Mouse (Mus musculus) c-Kit-negative CD71-positive TER-119-positive erythroid progenitor cells, embryonic 14.5 days (primary cell): Measurements from ENCODE around the gene AW549877.
A peak's percentile ranks its signal among the peaks of the same experiment; 100 is the strongest.

ENCODE experiments used
- DNase-seq: peaks from one replicate; pipeline ENCODE4 v3.0.0-alpha.2; 2013; ENCODE audit warnings: low read depth, low spot score

Gene AW549877

DNA sequence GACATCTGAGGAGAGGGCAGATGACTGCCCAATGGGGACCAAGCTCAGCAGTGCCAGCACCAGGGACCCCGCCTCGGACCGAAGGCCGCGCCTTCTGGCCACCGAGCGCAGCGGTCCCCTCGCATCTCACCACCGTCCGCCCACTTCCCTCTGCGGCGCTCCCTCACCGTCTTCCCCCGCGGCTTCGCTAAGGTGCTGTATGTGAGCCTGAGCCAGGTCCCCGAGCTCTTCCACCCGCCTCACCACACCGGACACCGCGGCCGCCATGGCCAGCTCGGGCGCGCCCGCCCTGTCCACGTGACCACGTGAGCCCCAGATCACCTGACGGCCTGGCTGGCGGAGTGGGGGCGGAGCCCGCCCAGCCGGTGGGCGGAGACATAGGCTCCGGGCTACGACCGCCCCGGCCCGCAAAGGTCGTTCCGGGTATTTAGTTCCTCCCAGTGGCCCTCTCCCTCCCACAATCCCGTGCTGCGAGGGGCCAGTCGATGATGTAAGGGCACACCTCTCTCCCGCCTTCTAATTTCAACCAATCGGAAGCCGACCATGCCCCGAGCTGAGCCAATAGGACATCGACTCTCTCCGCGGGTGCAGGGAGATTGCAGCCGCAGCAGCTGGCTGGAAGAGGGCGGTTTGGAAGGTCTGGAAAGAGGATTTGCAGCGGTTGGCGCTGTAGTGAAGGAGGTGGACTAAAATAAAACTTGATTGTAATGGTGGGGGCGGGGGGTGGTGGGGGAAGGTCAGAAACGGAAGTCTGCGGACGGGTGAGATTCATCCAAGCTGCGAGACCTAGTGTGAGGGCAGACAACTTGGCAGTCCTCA is at the start of gene AW549877:
Gene AW549877 (minus strand): TSS at position 297 of the 819 bp plus-strand sequence.
- peak; percentile 96 for DNase-seq

DNA sequence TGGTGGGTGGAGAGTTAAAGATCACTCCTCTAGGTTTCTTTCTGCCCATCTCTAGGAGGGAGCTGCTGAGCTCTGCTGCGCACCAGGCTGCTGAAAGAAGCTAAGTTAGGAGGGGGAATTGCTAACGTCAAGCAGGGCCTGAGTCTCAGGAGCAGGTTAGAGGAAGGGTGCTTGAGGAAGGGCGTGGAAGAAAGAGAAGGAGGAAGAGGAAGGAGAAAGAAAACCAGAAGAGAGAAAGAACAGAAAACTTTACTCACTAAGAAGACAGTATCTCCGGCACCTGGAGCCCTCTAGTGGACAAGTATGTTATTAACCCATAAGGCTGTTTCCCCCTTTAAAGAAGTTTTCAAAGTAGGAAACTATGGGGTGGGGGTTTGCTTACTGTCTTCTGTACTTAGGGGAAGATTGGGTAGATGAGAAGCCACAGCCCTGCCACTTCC is 47.5 kb upstream of the AW549877 start:
- DNase-seq: no peak

DNA sequence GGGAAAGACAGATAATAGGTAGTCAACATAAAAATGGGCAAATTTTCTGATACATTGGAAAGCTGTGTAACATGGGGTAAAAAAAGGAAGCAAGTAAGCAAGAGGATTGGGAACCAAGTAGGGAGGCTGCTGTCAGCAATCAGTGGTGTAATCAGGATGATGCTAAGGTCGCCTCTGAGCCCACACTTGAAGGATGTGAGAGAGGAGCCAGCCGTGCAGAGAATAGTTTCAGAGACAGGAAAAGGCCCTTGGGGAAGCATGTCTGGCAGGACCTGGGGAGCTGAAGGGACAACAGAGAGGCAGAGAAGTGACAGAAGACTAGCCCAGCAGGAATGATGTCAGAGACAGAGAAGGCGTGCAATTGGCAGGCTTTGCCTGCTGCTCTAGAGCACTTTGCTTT is 46.9 kb upstream of the AW549877 start:
- DNase-seq: no peak

DNA sequence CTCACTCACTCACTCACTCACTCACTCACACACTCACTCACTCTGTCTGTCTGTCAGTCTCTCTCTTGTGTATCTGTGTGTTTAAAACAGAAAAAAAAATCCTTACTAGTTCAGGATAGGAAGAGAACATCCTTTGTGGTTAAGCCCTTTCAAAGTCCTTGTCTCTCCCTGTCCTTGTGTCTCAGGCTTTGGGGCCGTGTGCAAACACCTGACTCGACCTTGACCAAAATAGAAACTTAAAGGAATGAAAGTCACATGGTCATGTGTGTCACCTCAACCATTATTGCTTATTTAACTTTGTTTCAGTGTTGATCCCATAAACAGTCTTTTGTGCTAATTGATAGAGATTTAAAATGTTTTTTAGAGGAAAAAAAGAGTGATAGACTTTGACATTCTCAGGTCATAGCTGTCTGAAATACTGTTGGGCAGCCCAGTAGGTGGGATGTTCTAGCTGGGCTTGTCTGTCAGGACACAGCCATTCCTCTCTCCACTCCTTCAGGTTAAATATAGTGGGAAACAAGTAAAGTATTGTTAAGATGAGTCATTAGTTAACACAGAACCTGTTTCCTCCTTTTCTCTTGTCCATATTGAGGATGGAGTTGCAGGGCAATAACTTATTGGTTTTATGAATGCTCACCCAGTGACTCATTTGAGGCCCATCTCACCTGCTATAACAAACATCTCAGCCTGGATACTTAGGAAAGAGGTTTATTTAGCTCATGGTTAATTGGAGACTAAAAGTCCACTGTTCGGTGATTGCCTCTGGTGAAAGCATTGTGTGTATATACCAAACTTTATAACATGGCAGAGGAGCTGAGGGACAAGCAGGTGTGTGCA is 37.8 kb upstream of the AW549877 start:
- no peak for DNase-seq

DNA sequence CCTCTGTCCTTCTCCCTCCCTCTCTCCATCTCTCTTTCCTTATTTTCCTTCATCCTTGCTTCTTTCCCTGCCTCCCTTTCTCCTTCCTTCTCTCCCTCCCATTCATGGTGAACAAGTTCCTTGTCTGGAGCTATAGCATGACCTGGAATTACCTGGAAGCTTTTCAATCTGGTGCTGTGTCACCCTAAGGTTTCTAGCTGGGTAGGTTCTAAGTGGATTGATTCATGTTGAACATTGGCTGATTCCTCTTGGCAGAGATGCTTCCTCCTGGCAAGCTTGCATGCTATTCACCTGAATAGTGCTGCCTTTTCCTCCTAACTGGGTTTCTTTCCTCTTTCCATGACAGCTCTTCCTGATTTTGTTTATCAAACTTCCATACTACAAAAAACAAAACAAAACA is 33.4 kb upstream of the AW549877 start:
- DNase-seq: no peak

DNA sequence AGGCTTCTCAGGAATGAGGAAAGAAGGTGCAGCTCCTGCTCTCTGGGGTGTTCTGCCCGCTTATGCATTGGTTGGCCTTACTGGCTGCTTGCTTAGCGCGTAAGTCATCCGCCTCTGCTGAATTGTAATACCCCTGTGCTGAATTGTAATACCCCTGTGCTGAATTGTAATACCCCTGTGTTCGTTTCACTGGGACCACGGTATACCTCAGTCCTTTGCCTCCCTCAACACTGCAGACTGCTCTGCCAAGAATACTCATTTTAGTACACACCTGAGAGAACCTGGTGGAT is 32.8 kb upstream of the AW549877 start:
- DNase-seq: no peak

DNA sequence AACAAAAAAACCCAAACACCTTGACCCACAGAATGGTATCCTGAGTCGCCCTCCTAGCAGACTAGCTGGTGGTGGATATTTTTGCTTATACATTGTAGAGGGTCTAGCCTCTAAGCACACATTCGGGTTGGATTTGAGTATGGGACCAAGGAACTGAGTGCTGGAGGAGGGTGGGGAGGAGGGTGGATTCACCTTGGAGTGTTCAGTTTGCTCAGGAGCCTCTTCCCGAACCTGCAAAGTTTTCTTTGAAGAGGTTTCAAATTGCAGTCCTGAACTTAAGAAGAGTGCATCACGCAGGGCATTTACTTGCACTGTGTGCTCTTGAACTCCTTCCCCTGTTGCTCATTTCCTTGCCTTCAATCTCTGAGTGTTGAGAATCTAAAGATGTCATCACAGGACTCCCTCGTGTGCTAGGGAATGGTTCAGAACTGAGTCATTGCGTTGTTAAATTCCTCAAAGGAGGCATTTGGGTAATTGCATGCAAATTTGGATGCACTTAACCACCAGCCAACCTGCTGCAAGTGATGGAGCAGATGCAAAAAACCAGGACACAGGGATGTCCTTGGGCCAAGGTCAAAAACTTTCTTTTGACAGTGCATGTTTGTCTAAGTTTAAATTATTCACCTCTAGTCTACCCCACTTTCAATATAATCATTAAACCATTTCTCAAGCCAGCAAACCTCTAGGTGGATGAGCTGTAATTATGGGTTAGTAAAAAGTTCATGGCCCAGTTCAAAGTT is 32.3 kb upstream of the AW549877 start:
- no peak for DNase-seq

DNA sequence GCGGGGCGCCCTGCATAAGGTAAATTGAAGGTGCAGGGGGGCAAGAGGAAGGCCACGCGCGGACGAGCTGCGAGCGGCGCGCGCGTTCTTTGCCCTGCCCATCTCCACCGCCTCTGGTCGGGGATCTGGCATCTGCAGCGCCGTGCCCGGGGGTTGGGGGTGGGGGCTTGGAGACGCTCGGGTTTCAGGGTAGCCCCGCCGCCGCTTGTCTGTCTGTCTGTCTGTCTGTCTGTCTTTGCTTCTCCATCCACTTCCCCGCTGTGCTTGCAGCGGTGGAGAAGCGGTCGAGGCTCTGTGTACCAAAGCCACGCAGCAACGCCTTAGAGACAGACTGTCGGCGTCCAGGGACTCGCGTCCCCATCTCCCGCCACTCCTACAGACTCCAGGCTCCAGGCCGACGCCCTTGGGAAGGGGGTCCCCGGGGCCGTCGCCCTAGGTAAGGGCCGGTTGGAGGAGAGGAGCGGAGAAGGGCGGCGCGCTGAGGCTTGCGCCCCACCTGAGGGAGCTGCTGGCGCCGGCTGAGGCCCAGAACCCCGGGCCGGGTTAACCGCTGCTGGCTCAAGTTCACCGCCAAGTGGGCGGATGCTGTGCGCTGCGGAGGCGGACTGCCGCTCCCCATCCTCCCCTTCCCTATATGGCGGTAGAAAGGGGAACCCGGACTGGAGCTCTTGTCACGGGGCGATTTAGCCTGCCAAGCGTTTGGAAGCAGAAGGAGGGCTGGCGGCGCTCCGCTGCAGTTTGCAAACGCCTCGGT is 31.5 kb upstream of the AW549877 start:
- DNase-seq: no peak

DNA sequence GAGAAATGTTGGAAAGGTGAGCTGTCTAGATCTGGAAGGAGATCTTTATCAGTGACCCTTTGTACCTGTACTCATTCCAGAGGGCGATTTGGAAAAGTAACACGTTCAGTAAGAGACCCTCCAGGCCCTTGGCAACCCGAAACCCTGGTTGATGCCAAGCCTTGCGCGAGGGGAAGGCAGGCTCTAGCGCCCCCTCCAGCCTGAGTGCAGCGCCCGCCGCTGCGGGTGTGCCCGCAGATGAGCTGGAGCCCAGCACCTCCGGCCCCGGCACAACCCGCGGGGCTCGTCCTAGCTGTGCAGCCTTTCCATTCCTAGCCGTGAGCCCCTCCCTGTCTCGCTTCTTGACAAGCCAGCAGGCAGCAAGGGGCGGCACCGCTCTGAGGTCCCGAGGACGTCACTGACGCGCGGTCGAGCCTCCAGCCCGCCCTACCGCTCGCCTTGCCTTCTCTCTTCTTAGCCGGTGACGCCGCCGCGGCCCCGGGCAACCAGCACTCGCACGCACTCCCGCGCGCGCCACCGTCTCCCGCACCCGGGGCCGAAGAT is 30.8 kb upstream of the AW549877 start, which contains the start of gene Oxct1:
Gene Oxct1 (plus strand): TSS at position 153 of the 543 bp plus-strand sequence.
- peak; percentile 21 for DNase-seq

DNA sequence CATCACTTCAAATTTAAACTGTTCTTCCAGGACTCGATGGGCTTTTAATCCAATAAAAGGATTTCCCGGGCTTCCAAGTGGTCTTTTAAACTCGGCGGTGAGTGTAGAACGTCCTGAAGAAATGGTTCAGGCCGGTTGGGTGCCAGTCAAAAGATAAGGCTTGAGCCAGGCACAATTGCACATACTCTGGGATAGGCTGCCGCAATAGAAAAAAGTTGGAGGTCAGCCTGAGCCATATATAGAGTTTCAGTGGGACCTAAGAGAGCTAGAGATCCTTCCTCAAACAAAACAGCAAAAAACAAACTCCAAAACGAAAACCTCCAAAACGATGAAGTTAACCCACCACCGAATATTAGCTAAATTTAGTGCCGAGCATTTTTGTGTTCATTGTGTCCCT is 30.0 kb upstream of the AW549877 start:
- DNase-seq: no peak

DNA sequence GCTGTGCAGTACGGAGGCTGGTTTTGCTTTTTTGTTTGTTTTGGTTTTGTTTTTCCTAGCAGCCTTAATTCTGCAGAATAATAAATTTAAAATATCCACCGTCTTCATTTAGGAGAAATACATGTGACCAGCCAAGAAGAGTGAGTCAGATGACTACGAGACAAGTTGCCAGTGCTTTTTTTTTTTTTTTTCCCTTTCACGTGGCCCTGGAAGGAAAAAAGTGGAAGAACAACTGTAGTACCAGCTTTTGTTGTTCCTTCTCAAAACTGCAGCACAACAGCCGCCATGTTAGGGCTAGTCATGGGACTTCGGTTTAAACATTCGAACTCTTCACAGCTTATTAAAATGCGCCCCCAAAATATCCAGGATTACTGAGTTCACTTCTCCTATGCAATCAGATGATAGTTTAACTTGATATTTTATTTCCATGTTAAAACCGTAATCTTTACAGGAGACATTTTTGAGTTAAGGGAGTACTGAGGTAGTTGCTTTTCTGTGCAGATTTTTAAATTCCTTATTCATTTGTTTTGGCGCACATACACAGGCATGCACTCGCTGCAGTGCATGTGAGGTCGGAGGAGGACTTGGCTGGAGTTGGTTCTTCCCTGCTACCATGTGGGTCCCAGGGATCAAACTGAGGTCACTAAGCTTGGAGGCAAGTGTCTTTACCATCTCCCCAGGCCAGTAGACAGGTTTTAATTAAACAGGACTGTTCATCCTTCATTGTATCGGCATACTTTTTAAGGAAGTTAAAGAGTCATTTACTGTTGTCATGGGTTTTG is 29.4 kb upstream of the AW549877 start:
- no peak for DNase-seq

DNA sequence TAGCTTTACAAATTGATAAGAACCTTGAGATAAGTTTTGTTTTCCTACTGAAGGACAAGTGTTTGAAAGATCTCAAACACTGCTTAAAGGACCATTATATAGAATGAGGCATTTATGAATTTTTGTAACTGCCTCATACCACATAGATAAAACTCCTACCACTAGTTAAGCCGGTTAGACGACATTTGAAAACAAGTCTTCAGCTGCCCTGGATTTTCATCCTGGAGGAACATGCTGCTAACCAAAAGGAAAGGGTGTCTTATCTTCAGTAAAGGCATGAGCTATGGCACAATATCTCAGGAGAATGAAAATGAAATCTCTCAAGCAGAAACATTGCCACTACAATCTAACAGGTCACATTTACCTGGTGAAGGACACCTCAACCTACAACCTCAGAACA is 28.2 kb upstream of the AW549877 start:
- DNase-seq: no peak

DNA sequence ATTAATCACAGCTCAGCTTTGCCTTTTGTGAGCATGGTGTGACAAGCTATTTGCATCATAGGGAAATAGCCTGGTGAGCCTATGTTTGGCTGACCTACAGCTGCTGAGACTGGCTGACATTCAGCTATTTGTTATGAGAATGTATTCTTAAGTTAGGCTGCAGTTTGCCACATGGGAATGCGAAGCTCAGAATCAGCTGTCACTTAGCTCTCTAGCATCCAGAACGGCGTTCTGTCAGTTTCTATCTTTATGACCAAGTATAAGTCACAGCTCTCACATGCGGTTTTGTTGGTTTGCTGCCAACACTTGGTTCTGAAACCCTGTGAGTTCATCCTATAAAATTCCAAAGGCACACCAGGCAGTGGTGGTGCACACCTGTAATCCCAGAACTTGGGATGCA is 25.2 kb upstream of the AW549877 start:
- no peak for DNase-seq

DNA sequence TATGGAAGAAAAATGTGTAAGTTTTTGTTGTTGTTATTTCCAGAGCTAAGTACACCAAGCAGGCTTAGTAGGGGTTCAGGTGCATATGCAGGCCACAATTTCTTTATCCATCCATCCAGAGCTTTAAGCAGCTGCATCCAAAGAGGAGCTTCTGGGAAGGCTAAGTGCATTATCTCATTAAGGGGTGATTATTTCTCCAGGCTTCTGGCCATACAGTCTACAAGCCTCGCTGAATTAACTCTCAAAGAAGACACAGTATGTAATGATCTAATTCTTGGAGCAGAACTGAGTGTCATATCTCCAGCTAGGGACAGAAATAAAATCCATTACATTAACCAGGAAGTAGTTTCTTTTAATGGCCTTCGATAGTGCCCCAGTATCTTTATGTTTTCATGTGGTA is 18.3 kb upstream of the AW549877 start:
- DNase-seq: no peak

DNA sequence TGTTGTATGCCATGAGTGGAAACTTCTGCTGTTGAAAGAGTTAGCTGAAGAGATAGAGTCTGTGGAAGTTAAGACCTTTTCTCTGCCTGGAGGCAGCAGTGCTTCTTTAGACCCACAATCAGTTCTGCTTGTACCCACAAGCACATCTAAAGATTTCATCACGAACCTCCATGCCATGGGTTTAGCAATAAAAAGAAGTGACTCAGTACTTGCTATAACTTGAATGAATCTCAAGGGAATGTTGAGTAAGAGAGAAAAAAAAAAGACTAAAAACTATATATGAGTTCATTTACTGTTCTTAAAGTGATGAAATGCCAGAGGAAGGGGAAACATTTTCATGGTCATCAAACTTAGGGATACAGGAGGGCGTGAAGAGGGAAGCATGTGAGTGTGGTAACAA is 5.0 kb upstream of the AW549877 start:
- DNase-seq: no peak

DNA sequence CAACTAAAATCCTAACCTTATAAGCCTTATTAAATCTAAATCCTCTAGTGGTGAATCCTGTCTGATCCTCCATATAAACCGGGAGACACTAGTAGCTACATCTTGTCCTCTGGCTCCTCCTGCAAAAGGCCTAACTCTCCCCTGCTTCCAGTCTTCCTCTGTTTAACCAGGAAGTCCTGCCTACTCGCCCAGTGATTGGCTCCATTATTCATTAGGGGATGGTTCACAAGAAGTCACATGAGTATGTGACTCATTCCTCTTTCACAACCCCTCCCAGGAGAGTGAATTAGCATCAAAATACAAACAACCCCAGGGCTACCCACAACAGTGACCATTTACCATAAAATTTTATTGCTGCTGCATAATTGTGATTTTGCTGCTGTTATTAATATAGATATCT is 3.6 kb upstream of the AW549877 start:
- no peak for DNase-seq

DNA sequence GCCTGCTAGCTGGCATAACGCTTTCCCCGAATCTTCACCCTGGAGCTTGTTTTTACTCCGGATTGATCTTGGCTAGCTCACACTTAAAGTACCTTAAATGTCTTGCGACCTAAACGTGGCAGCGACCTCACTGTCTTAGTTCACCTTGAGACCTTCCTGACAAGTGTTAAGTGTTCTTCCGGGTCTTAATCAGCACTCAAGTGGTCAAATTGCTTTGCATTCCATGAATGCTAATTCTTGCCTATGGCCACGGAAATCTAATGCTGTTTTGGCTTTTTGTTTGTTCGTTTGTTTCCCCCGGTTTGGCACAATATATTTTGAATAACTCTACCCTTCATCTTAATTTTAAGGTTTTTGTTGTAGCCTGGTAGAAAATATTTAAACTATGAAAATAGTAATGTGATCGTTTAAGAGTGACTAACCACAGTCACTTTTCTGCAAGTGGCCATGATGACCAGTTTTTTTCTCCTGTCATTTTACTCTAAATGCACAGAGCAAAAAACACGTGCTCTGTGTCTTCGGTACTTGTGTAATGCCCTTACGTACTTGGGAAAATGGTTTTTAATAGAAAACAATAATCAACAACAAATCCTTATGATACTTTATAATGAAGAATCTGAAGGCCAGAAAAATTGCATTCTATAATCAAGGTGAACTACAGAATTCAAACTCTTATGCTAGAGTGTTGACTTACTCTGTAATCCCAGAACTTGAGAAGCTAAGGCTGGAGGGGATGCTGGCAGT is 895 bp upstream of the AW549877 start:
- peak; percentile 35 for DNase-seq

DNA sequence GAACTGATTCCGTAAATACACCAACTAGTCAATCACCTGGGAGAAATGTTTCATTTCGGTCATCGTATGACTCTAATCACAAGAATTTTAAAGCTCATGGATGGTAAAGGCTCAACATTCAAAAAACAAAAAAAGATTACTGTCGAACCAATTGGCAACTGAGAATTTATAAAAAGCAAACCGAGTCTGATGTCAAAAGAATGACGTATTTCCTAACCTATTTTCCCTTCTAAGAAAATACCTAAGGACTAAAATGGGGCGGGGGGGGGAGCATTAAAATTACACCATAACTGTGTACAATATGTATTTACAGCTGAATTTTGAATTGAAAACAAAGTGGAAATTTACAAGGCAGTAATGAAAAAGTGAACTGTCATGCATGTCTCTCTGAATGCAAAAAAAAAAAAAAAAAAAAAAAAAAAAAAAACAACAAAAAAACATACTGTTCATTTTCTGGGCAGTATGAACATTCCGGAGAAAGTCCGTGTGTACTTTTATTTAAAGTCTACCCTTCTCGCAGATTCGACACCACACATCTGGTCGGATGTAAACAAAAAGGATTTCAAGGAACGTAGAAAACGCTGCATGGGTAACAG is 594 bp downstream of the AW549877 start:
- DNase-seq: no peak

DNA sequence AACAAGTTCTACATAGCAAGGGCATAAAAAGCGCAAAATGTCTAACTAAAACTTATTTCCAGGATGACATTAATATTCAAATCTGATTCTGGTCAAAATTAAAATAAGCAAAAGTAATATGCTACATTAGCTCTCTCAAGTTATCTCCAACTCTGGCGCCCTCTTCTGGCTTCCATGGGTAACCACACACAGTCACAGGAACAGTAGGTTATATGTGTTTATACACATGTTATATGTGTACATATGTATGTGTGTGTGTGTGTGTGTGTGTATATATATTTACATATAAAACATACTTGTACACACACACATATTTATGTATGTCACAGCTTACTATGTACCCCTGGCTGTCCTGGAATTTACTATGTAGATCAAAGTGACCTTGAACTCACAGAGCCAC is 7.6 kb downstream of the AW549877 start:
- DNase-seq: no peak
